Mouse (Mus musculus) brain, adult 2 months (tissue): ENCODE measurements around the gene Ptpro.
A peak's percentile ranks its signal among the peaks of the same experiment; 100 is the strongest.

Source experiments
- DNase-seq: peaks from one replicate; pipeline ENCODE4 v3.0.0; 2011; ENCODE audit warnings: low read depth, low spot score

The Ptpro gene

GRCm38 (mm10) chr6:137292421-137292820 lies 40.3 kb downstream of the Ptpro start:
- no peak for DNase-seq

GRCm38 (mm10) chr6:137294973-137295820 lies 43.1 kb downstream of the Ptpro start:
- peak; percentile 68 for DNase-seq

- DNase-seq: no peak
Observed at GRCm38 (mm10) chr6:137302561-137302960, 50.4 kb downstream of the Ptpro start.

- no peak for DNase-seq
Observed at GRCm38 (mm10) chr6:137303824-137304223, 51.7 kb downstream of the Ptpro start.

GRCm38 (mm10) chr6:137315265-137315664 lies 63.1 kb downstream of the Ptpro start:
- no peak for DNase-seq

- DNase-seq: no peak
Observed at GRCm38 (mm10) chr6:137316358-137316757, 64.2 kb downstream of the Ptpro start.

- no peak for DNase-seq
Observed at GRCm38 (mm10) chr6:137317509-137317908, 65.4 kb downstream of the Ptpro start.

GRCm38 (mm10) chr6:137318242-137318861 lies 66.2 kb downstream of the Ptpro start:
- DNase-seq: no peak

GRCm38 (mm10) chr6:137319658-137320057 lies 67.5 kb downstream of the Ptpro start:
- DNase-seq: no peak

- no peak for DNase-seq
Observed at GRCm38 (mm10) chr6:137327718-137328117, 75.6 kb downstream of the Ptpro start.

- no peak for DNase-seq
Observed at GRCm38 (mm10) chr6:137328228-137328627, 76.1 kb downstream of the Ptpro start.

- no peak for DNase-seq
Observed at GRCm38 (mm10) chr6:137330782-137331181, 78.7 kb downstream of the Ptpro start.

- DNase-seq: no peak
Observed at GRCm38 (mm10) chr6:137331826-137332225, 79.7 kb downstream of the Ptpro start.

GRCm38 (mm10) chr6:137339071-137339470 lies 87.0 kb downstream of the Ptpro start:
- no peak for DNase-seq

- no peak for DNase-seq
Observed at GRCm38 (mm10) chr6:137343688-137344441, 91.7 kb downstream of the Ptpro start.

- DNase-seq: no peak
Observed at GRCm38 (mm10) chr6:137360166-137360565, 108.0 kb downstream of the Ptpro start.

GRCm38 (mm10) chr6:137362216-137362615 lies 110.1 kb downstream of the Ptpro start:
- peak; percentile 71 for DNase-seq

- DNase-seq: peak; percentile 87
Observed at GRCm38 (mm10) chr6:137364681-137365080, 112.6 kb downstream of the Ptpro start.

- DNase-seq: peak; percentile 64
Observed at GRCm38 (mm10) chr6:137365637-137366036, 113.5 kb downstream of the Ptpro start.

GRCm38 (mm10) chr6:137370745-137371144 lies 118.6 kb downstream of the Ptpro start:
- DNase-seq: no peak

- no peak for DNase-seq
Observed at GRCm38 (mm10) chr6:137371455-137371854, 119.3 kb downstream of the Ptpro start.

GRCm38 (mm10) chr6:137373920-137374319 lies 121.8 kb downstream of the Ptpro start:
- DNase-seq: no peak
